Mouse (Mus musculus) neural tube, embryonic 15.5 days (tissue): ENCODE results near the gene Fam161a. TPM values are rescaled to one million over a fixed set of nuclear protein-coding genes. Genes with fewer than 3 reads are reported as not detected.

Experiments used
- ATAC-seq: fragments of 200-750 bp; cut with Nextera tagmentation; 2 replicates; pipeline ENCODE4 v1.8.0; 2017; ENCODE audit warnings: mild to moderate bottlenecking, moderate TSS enrichment, moderate library complexity; ENCODE audit not compliant: low FRiP score
- H3K27ac ChIP-seq: fragments of 300-500 bp; sonication (generic); replicated peaks from 2 replicates; pipeline ENCODE4 v1.5.1; 2015; ENCODE audit warnings: mild to moderate bottlenecking, inconsistent platforms
- H3K27me3 ChIP-seq: fragments of 300-500 bp; sonication (generic); replicated peaks from 2 replicates; pipeline ENCODE4 v1.6.1; 2015; ENCODE audit warnings: inconsistent platforms
- H3K36me3 ChIP-seq: fragments of 300-500 bp; sonication (generic); 2 replicates; pipeline ENCODE4 v1.6.1; 2015; ENCODE audit warnings: inconsistent platforms
- H3K4me1 ChIP-seq: fragments of 300-500 bp; sonication (generic); 2 replicates; pipeline ENCODE4 v1.6.1; 2015; ENCODE audit warnings: inconsistent platforms
- H3K4me2 ChIP-seq: fragments of 300-500 bp; sonication (generic); 2 replicates; pipeline ENCODE4 v1.6.1; 2015; ENCODE audit warnings: inconsistent platforms, mild to moderate bottlenecking, moderate library complexity
- H3K4me3 ChIP-seq: fragments of 300-500 bp; sonication (generic); replicated peaks from 2 replicates; pipeline ENCODE4 v1.5.1; 2015; ENCODE audit warnings: mild to moderate bottlenecking, inconsistent platforms
- H3K9ac ChIP-seq: fragments of 300-500 bp; sonication (generic); replicated peaks from 2 replicates; pipeline ENCODE4 v1.6.1; 2015; ENCODE audit warnings: mild to moderate bottlenecking, inconsistent platforms
- H3K9me3 ChIP-seq: fragments of 300-500 bp; sonication (generic); replicated peaks from 2 replicates; pipeline ENCODE4 v1.6.1; 2016; ENCODE audit warnings: inconsistent platforms
- WGBS: fragments of 180-500 bp; shearing (Covaris S2); methylation state at CpG from one replicate; pipeline ENCODE4 v1.1.7; 2015; ENCODE audit warnings: mixed read lengths; 5-methylcytosine and 5-hydroxymethylcytosine counted together
- polyA plus RNA-seq: library from polyadenylated mRNA; unstranded; fragments of >200 nt; fragmentation: Nextera tagmentation; extraction: Ambion mirVana; gene quantifications from 2 replicates; pipeline ENCODE4 v1.2.1, GENCODE M21; 2015

The Fam161a gene
- polyA plus RNA-seq, 1 experiment from 2014 or later, result 3.2 TPM

GRCm38 (mm10) chr11:22994271-22994670, 13.1 kb upstream of the Fam161a start:
- H3K27ac ChIP-seq, result no peak overlapping the region
- no peak overlapping the region for H3K9ac ChIP-seq
- H3K9me3 ChIP-seq, result no peaks in the 10 kb centered on the region
- no peak for ATAC-seq
- H3K4me2 ChIP-seq, result no peak overlapping the region
- peaks cover 13% of the 10 kb centered on the region for H3K4me1 ChIP-seq
- no peaks in the 10 kb centered on the region for H3K27me3 ChIP-seq
- H3K4me3 ChIP-seq, result no peak overlapping the region
- H3K36me3 ChIP-seq, result peaks cover 45% of the 10 kb centered on the region
- WGBS, result 90% methylated on average over 2 of the region's 2 CpGs

- H3K9me3 ChIP-seq, result no peaks in the 10 kb centered on the region
- H3K9ac ChIP-seq, result no peak overlapping the region
- H3K4me2 ChIP-seq, result no peak overlapping the region
- no peak overlapping the region for H3K4me3 ChIP-seq
- H3K36me3 ChIP-seq, result peaks cover 57% of the 10 kb centered on the region
- 95% methylated on average over 4 of the region's 4 CpGs for WGBS
- H3K27ac ChIP-seq, result no peak overlapping the region
- peaks cover 13% of the 10 kb centered on the region for H3K4me1 ChIP-seq
- H3K27me3 ChIP-seq, result no peaks in the 10 kb centered on the region
- no peak for ATAC-seq
Observed at GRCm38 (mm10) chr11:22995461-22995860, 11.9 kb upstream of the Fam161a start.

- no peak overlapping the region for H3K4me2 ChIP-seq
- no peak overlapping the region for H3K27ac ChIP-seq
- H3K9ac ChIP-seq, result no peak overlapping the region
- no peak overlapping the region for H3K4me3 ChIP-seq
- 95% methylated on average over 1 of the region's 1 CpGs for WGBS
- no peaks in the 10 kb centered on the region for H3K4me1 ChIP-seq
- peaks cover 77% of the 10 kb centered on the region for H3K36me3 ChIP-seq
- no peaks in the 10 kb centered on the region for H3K9me3 ChIP-seq
- no peak for ATAC-seq
- no peaks in the 10 kb centered on the region for H3K27me3 ChIP-seq
Observed at GRCm38 (mm10) chr11:22998308-22998707, 9.0 kb upstream of the Fam161a start.

- H3K9me3 ChIP-seq, result no peaks in the 10 kb centered on the region
Observed at GRCm38 (mm10) chr11:23005276-23005675, 2.1 kb upstream of the Fam161a start.

GRCm38 (mm10) chr11:23007166-23007480, 208 bp upstream of the Fam161a start:
- Histone ChIP-seq H3K4me2 (peak overlapping the region; percentile 70), H3K4me1 (peaks cover 7% of the 10 kb centered on the region), H3K27ac (peak overlapping the region; percentile 93), H3K27me3 (no peaks in the 10 kb centered on the region), H3K9ac (peak overlapping the region; percentile 73), H3K36me3 (peaks cover 24% of the 10 kb centered on the region), H3K4me3 (peak overlapping the region; percentile 62), H3K9me3 (no peaks in the 10 kb centered on the region)
- ATAC-seq, result peak; percentile 61
- WGBS, result 9% methylated on average over 6 of the region's 6 CpGs

More at GRCm38 (mm10) chr11:23005276-23005675, 2.1 kb upstream of the Fam161a start:
- 94% methylated on average over 1 of the region's 1 CpGs for WGBS
- Histone ChIP-seq H3K4me3 (no peak overlapping the region), H3K9ac (no peak overlapping the region), H3K4me2 (no peak overlapping the region), H3K4me1 (peaks cover 7% of the 10 kb centered on the region), H3K27ac (no peak overlapping the region), H3K36me3 (peaks cover 40% of the 10 kb centered on the region), H3K27me3 (no peaks in the 10 kb centered on the region)
- ATAC-seq, result no peak

- under 1% methylated on average over 40 of the region's 40 CpGs for WGBS
- Histone ChIP-seq H3K9ac (peak overlapping the region; percentile 73), H3K4me3 (peak overlapping the region; percentile 62), H3K9me3 (no peaks in the 10 kb centered on the region), H3K4me1 (peaks cover 7% of the 10 kb centered on the region), H3K27me3 (no peaks in the 10 kb centered on the region), H3K4me2 (peak overlapping the region; percentile 70), H3K27ac (peak overlapping the region; percentile 93), H3K36me3 (peaks cover 18% of the 10 kb centered on the region)
- peak; percentile 96 for ATAC-seq
Observed at GRCm38 (mm10) chr11:23008181-23008823, 971 bp downstream of the Fam161a start.

- Histone ChIP-seq H3K9me3 (no peaks in the 10 kb centered on the region), H3K4me2 (peak overlapping the region; percentile 70), H3K4me3 (peak overlapping the region; percentile 62), H3K27ac (no peak overlapping the region), H3K4me1 (peaks cover 7% of the 10 kb centered on the region), H3K9ac (no peak overlapping the region), H3K36me3 (peaks cover 12% of the 10 kb centered on the region), H3K27me3 (no peaks in the 10 kb centered on the region)
- 25% methylated on average over 4 of the region's 4 CpGs for WGBS
- ATAC-seq, result no peak
Observed at GRCm38 (mm10) chr11:23008824-23009200, 1.5 kb downstream of the Fam161a start.

- Histone ChIP-seq H3K36me3 (no peaks in the 10 kb centered on the region), H3K4me3 (no peak overlapping the region), H3K9me3 (no peaks in the 10 kb centered on the region), H3K27ac (no peak overlapping the region), H3K27me3 (no peaks in the 10 kb centered on the region), H3K4me1 (peaks cover 3% of the 10 kb centered on the region; the same call in 1 of the 2 replicates), H3K9ac (no peak overlapping the region), H3K4me2 (no peak overlapping the region)
- ATAC-seq, result no peak
- 76% methylated on average over 1 of the region's 1 CpGs for WGBS
Observed at GRCm38 (mm10) chr11:23013096-23013495, 5.8 kb downstream of the Fam161a start.

- H3K9me3 ChIP-seq, result no peaks in the 10 kb centered on the region
- no peak overlapping the region for H3K9ac ChIP-seq
- H3K27me3 ChIP-seq, result no peaks in the 10 kb centered on the region
- no peaks in the 10 kb centered on the region for H3K36me3 ChIP-seq
- no peak overlapping the region for H3K27ac ChIP-seq
- 93% methylated on average over 4 of the region's 4 CpGs for WGBS
- H3K4me2 ChIP-seq, result no peak overlapping the region
- peaks cover 3% of the 10 kb centered on the region; the same call in 1 of the 2 replicates for H3K4me1 ChIP-seq
- H3K4me3 ChIP-seq, result no peak overlapping the region
- ATAC-seq, result no peak
Observed at GRCm38 (mm10) chr11:23013580-23014294, 6.4 kb downstream of the Fam161a start.

GRCm38 (mm10) chr11:23014996-23015395, 7.7 kb downstream of the Fam161a start:
- H3K36me3 ChIP-seq, result no peaks in the 10 kb centered on the region
- WGBS, result 79% methylated on average over 6 of the region's 6 CpGs
- H3K4me3 ChIP-seq, result no peak overlapping the region
- H3K4me1 ChIP-seq, result no peaks in the 10 kb centered on the region
- no peak for ATAC-seq
- H3K27me3 ChIP-seq, result no peaks in the 10 kb centered on the region
- no peak overlapping the region for H3K4me2 ChIP-seq
- no peak overlapping the region for H3K27ac ChIP-seq
- no peak overlapping the region for H3K9ac ChIP-seq
- H3K9me3 ChIP-seq, result no peaks in the 10 kb centered on the region

GRCm38 (mm10) chr11:23017943-23018342, 10.6 kb downstream of the Fam161a start:
- no peak for ATAC-seq
- Histone ChIP-seq H3K9me3 (no peaks in the 10 kb centered on the region), H3K27me3 (no peaks in the 10 kb centered on the region), H3K4me3 (no peak overlapping the region), H3K27ac (no peak overlapping the region), H3K36me3 (no peaks in the 10 kb centered on the region), H3K4me1 (no peaks in the 10 kb centered on the region), H3K4me2 (no peak overlapping the region), H3K9ac (no peak overlapping the region)
- WGBS, result 93% methylated on average over 4 of the region's 4 CpGs

- no peak for ATAC-seq
- no peaks in the 10 kb centered on the region for H3K27me3 ChIP-seq
- no peaks in the 10 kb centered on the region for H3K9me3 ChIP-seq
- no peaks in the 10 kb centered on the region for H3K36me3 ChIP-seq
- no peak overlapping the region for H3K4me3 ChIP-seq
- H3K4me2 ChIP-seq, result no peak overlapping the region
- whole genome bisulfite sequencing, result 75% methylated on average over 24 of the region's 24 CpGs
- H3K4me1 ChIP-seq, result no peaks in the 10 kb centered on the region
- H3K9ac ChIP-seq, result no peak overlapping the region
- H3K27ac ChIP-seq, result no peak overlapping the region
Observed at GRCm38 (mm10) chr11:23020116-23020770, 12.9 kb downstream of the Fam161a start.
